Mouse (Mus musculus): ENCODE measurements at regions not wholly inside any gene's neighbourhood (a gene's known extent, or its start where the extent isn't known, plus 50 kb on each side); places are given as distances from the start of the nearest gene placed in this dataset.

DNA sequence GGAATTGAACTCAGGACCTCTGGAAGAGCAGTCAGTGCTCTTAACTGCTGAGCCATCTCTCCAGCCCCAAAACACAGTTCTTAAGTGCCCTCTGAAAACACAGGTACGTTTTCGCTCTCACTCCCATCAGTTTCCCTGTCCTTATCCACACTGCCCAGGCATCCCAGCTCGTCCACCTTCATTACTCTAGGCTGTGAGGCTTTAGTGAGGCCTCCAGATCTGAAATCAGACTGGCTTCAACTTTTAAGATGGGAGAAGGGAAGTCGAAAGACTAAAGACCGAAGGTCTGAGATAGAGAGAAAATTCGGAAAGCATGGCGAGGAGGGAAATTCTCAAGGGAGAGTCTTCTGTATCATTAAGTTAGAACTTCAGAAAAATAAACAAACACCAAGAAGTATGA is 54.8 kb upstream of the Tet2 start:
- no peak for DNase-seq (ENCODE audit: low spot score in 2 of 2)
- no peak for TF ChIP-seq CTCF (conservative IDR thresholded peaks at IDR 0.05)
- Histone ChIP-seq H3K4me3 (no peak overlapping the region), H3K27ac (no peak overlapping the region)

GRCm38 (mm10) chr3:133600447-133601220 is 55.7 kb upstream of the Tet2 start:
- H3K27ac ChIP-seq = peak overlapping the region; percentile 49; the same call in 1 of the 2 replicates
- DNase-seq (ENCODE audit: low spot score in 2 of 2) = peak; percentile 50 to 67
- peak; percentile 27; the same call in 1 of the 2 replicates for TF ChIP-seq CTCF (conservative IDR thresholded peaks at IDR 0.05)
- H3K4me3 ChIP-seq = no peak overlapping the region; the same call in 1 of the 2 replicates

DNA sequence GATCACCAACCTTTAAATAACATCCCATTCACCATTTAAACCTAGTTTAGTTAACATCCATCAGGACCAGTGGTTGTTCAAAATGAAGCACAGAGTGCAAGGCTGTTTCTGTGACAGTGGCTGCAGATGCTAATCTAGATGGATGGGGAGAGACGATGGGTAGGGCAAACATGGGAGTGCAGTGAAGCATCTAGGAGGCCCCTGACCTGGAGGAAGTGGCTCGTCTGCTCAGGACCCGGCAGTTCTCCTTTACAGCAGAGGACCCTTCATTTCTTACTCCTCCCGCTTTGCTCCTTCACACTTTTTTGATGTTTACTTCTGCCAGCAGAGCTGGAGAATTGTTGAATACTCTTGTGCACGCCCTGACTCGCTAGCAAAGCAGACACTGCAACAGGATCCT is 60.5 kb upstream of the Tet2 start:
- Histone ChIP-seq H3K4me3 (no peak overlapping the region), H3K27ac (no peak overlapping the region)
- no peak for DNase-seq (ENCODE audit: low spot score in 2 of 2)
- TF ChIP-seq CTCF (conservative IDR thresholded peaks at IDR 0.05) = no peak

- no peak overlapping the region for H3K27ac ChIP-seq
- TF ChIP-seq CTCF (conservative IDR thresholded peaks at IDR 0.05) = no peak
- no peak for DNase-seq (ENCODE audit: low spot score in 2 of 2)
- H3K4me3 ChIP-seq = no peak overlapping the region
Observed at GRCm38 (mm10) chr3:133608845-133609261, 63.9 kb upstream of the Tet2 start.

DNA sequence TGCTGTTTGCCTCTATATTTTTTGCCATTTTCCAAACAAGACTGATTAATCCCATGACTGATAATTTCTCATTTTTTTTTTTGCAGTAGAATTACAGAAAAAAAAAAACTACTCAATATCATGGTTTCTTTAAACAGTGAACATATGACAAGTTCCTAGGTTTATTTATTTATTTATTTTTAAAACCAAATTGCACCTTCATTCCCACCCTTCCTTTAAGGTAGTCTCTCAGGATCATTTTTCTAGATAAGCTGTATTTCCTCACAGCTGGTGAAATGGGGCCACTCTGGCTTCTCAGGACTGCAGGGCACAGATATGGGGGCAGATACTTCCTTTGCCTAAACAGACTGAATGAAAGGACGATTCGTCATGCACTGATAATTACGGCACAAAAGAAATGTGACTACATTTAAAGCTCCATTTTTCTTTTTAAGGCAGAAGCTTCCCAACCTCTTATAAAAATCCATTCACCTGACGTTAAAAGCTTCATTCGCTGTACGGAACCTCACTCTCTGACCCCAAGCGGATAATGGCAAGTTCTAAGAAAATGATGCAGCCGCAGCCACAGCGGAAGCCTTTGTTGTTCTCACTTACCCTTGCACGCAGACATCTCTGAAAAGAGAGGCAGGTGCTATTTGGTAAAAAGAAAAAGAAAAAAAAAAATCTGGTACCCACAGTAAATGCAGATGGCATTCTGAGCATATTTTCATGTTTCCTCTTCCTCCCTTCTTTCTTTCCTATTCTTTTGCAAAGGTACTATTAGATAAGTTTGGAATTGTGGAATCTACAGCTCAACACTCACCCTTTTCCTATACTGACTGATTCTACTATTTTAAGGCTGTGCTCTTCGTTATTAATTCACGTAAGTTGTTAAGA is 69.1 kb upstream of the Tet2 start:
- H3K27ac ChIP-seq = no peak overlapping the region
- no peak for TF ChIP-seq CTCF (conservative IDR thresholded peaks at IDR 0.05)
- peak overlapping the region; percentile 43 for H3K4me3 ChIP-seq
- DNase-seq (ENCODE audit: low spot score in 2 of 2) = no peak

GRCm38 (mm10) chr3:133614712-133615426 is 69.9 kb upstream of the Tet2 start:
- DNase-seq (ENCODE audit: low spot score in 2 of 2) = no peak
- TF ChIP-seq CTCF (conservative IDR thresholded peaks at IDR 0.05) = no peak

GRCm38 (mm10) chr3:133617036-133617435 is 72.1 kb upstream of the Tet2 start:
- no peak for TF ChIP-seq CTCF (conservative IDR thresholded peaks at IDR 0.05)
- no peak for DNase-seq (ENCODE audit: low spot score in 2 of 2)
- H3K27ac ChIP-seq = no peak overlapping the region
- no peak overlapping the region for H3K4me3 ChIP-seq

More at GRCm38 (mm10) chr3:133614712-133615426, 69.9 kb upstream of the Tet2 start:
- H3K27ac ChIP-seq = 0 out of 2 replicates have a peak overlapping the region, but pooled peaks have one; percentile 7
- peak overlapping the region; percentile 43 for H3K4me3 ChIP-seq

GRCm38 (mm10) chr3:133618491-133618890 is 73.6 kb upstream of the Tet2 start:
- no peak for DNase-seq (ENCODE audit: low spot score in 2 of 2)
- H3K4me3 ChIP-seq = no peak overlapping the region
- no peak overlapping the region for H3K27ac ChIP-seq
- no peak for TF ChIP-seq CTCF (conservative IDR thresholded peaks at IDR 0.05)

DNA sequence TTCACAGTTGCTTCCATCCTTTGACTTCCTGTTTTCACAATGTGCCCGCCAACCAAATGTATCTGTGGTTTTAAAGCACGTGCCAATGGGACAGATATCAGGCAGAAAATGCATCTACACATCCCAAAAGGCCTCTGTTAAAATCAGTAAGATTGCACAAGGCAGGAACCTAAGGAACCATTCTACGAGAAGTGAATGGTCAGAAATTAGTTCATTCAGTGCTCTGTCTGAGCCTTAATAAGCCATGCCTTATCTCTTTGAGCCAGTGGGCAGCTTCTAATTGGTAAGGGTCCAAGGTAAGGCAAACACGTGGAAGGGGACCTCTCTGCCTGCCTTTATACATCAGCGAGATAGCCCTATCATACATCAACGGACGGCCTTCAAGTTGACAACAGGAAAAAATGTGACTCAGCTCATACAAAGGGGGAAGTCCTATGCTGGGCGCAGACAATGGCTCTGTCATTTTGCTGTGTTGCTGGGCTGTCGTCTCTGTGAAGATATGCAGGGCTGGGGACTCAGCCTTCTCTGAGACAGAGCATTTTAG is 78.3 kb upstream of the Tet2 start:
- no peak for TF ChIP-seq CTCF (conservative IDR thresholded peaks at IDR 0.05)
- H3K4me3 ChIP-seq = no peak overlapping the region
- no peak for DNase-seq (ENCODE audit: low spot score in 2 of 2)
- no peak overlapping the region for H3K27ac ChIP-seq

GRCm38 (mm10) chr3:133624079-133624875 is 79.3 kb upstream of the Tet2 start:
- no peak for TF ChIP-seq CTCF (conservative IDR thresholded peaks at IDR 0.05)
- no peak for DNase-seq (ENCODE audit: low spot score in 2 of 2)
- no peak overlapping the region for H3K27ac ChIP-seq
- H3K4me3 ChIP-seq = no peak overlapping the region

- DNase-seq (ENCODE audit: low spot score in 2 of 2) = no peak
- Histone ChIP-seq H3K27ac (no peak overlapping the region), H3K4me3 (no peak overlapping the region)
- no peak for TF ChIP-seq CTCF (conservative IDR thresholded peaks at IDR 0.05)
Observed at GRCm38 (mm10) chr3:133625046-133625445, 80.1 kb upstream of the Tet2 start.

DNA sequence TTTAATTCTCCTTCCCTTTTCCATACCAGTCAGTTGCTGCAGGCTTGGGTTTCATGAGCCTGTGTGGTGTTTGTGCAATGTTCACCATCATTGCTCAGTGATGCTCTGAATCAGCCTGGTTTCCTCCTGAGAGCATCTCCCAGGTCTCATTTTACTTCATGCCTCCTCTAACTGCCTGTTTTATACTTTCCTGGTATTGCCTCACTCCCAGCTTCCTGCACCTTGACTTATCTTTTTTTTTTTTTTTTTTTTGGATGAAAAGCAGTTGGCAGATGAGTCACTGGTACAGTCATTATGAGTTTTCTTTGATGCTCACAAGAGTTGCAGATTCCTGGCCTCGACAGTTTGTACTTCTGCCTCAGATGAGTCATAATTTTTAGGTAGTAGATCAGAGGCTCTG is 81.5 kb upstream of the Tet2 start:
- DNase-seq (ENCODE audit: low spot score in 2 of 2) = peak in 1 of 2 experiments; percentile 10
- Histone ChIP-seq H3K4me3 (no peak overlapping the region), H3K27ac (no peak overlapping the region)
- TF ChIP-seq CTCF (conservative IDR thresholded peaks at IDR 0.05) = no peak

Measured in layer of hippocampus, adult 2 months (tissue).